In the genomic region with DNA sequence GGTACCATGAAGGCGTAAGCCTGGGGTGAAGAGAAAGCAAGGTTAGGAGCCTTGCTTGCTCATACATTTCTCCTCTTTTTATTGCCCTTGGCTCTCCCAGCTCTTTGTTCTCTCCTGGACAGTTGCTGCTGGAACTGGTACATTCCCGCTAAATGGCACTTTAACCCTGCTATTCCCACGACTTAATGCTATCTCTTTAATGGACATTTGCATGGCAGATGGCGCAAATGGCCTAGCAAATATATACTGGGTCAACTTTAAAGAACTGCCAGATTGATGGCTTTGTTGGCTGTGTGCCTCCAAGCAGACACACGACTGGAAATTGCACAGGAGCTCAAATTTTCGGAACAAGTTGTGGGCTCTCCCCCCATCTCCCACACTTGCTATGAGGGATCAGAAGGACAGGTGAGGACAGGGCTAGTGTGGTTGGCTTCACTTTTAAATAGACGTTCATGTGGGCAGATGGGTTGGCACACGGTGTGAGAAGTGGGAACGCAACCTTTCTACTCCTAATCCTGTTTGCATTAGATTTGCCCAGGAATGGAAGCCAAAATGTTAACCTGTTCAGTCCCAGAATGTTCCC, we compare ENCODE assay signal across 15 mouse cellular contexts.
"Had no signal": no experiment of that assay in that cellular context is flagged by ENCODE, and none has a peak within 500 bp of the region (broad histone marks: within the 10 kb centered on the region; RNA-seq: fewer than 3 reads in every experiment).

No protein-coding gene starts in this region.

- H3K9me3 ChIP-seq: limb, embryonic 10.5 days; liver, embryonic 15.5 days; midbrain, embryonic 10.5 days; neural tube, embryonic 12.5 days had no signal

- DNase-seq: kidney, postnatal 10 days; kidney, postnatal 4 days; lung, adult 2 months; lung, postnatal 36 days; midbrain, embryonic 14.5 days; right cerebral cortex, postnatal 14 days; thymus, postnatal 36 days had no signal

- H3K4me1 ChIP-seq: limb, embryonic 10.5 days; liver, embryonic 15.5 days; midbrain, embryonic 10.5 days; neural tube, embryonic 12.5 days had no signal

- ATAC-seq: lung, postnatal 0 days had no signal

- H3K27me3 ChIP-seq: liver, embryonic 15.5 days; neural tube, embryonic 12.5 days had no signal

- H3K36me3 ChIP-seq: limb, embryonic 10.5 days; liver, embryonic 15.5 days; midbrain, embryonic 10.5 days; neural tube, embryonic 12.5 days had no signal

- H3K4me3 ChIP-seq: layer of hippocampus, adult 2 months; limb, embryonic 10.5 days; liver, embryonic 15.5 days; midbrain, embryonic 10.5 days; myocyte; neural tube, embryonic 12.5 days had no signal

- H3K27ac ChIP-seq: layer of hippocampus, adult 2 months; limb, embryonic 10.5 days; liver, embryonic 15.5 days; midbrain, embryonic 10.5 days; neural tube, embryonic 12.5 days had no signal

- H3K4me2 ChIP-seq: liver, embryonic 11.5 days; liver, embryonic 15.5 days; neural tube, embryonic 12.5 days had no signal

- H3K9ac ChIP-seq: liver, embryonic 15.5 days; neural tube, embryonic 12.5 days had no signal
